Mouse (Mus musculus) lung, embryonic 14.5 days (tissue): ENCODE measurements around the gene Vtn. TPM values are rescaled to one million over a fixed set of nuclear protein-coding genes. Genes with fewer than 3 reads are reported as not detected.
"Not testable (repeated sequence)": the region's sequence is repeated elsewhere in the genome, so short reads cannot be mapped to it uniquely, and the experiment has no call there.

Source experiments
- ATAC-seq: fragments of 200-750 bp; cut with Nextera tagmentation; 2 replicates; pipeline ENCODE4 v1.8.0; 2017; ENCODE audit warnings: mild to moderate bottlenecking, moderate TSS enrichment, moderate library complexity; ENCODE audit not compliant: insufficient read depth
- DNase-seq: peaks from one replicate; pipeline ENCODE4 v3.0.0-alpha.2; 2015
- H3K27ac ChIP-seq: fragments of 300-500 bp; sonication (generic); 2 replicates; pipeline ENCODE4 v1.5.1; 2014; ENCODE audit warnings: low read depth, mild to moderate bottlenecking, moderate library complexity
- H3K27me3 ChIP-seq: fragments of 300-500 bp; sonication (generic); 2 replicates; pipeline ENCODE4 v1.6.1; 2014; ENCODE audit warnings: low read length, control low read depth; ENCODE audit not compliant: insufficient read depth
- H3K36me3 ChIP-seq: fragments of 300-500 bp; sonication (generic); 2 replicates; pipeline ENCODE4 v1.6.1; 2014; ENCODE audit warnings: control low read depth; ENCODE audit not compliant: insufficient read depth
- H3K4me1 ChIP-seq: fragments of 300-500 bp; sonication (generic); 2 replicates; pipeline ENCODE4 v1.6.1; 2014; ENCODE audit warnings: antibody characterized with exemption, control low read depth; ENCODE audit not compliant: insufficient read depth
- H3K4me2 ChIP-seq: fragments of 300-500 bp; sonication (generic); 2 replicates; pipeline ENCODE4 v1.6.1; 2014; ENCODE audit warnings: mild to moderate bottlenecking
- H3K4me3 ChIP-seq: fragments of 300-500 bp; sonication (generic); 2 replicates; pipeline ENCODE4 v1.5.1; 2014; ENCODE audit warnings: low read depth, low read length
- H3K9ac ChIP-seq: fragments of 300-500 bp; sonication (generic); 2 replicates; pipeline ENCODE4 v1.6.1; 2014
- H3K9me3 ChIP-seq: fragments of 300-500 bp; sonication (generic); 2 replicates; pipeline ENCODE4 v1.6.1; 2016; ENCODE audit warnings: low read depth, low read length, control low read depth
- CTCF ChIP-seq: IDR thresholded peaks from 2 replicates; pipeline ENCODE4 v1.5.1; 2016; ENCODE audit warnings: antibody characterized with exemption, low read depth
- WGBS: fragments of 180-500 bp; shearing (Covaris S2); extraction: QIAGEN DNeasy Blood & Tissue Kit; methylation state at CpG from one replicate; pipeline ENCODE4 v1.1.7; 2014; 5-methylcytosine and 5-hydroxymethylcytosine counted together
- polyA plus RNA-seq: library from polyadenylated mRNA; unstranded; fragments of >200 nt; fragmentation: Nextera tagmentation; extraction: Ambion mirVana; gene quantifications from 2 replicates; pipeline ENCODE4 v1.2.1, GENCODE M21; 2014

Vtn gene
- polyA plus RNA-seq, 1 experiment from 2014 or later = 0.50 TPM

DNA sequence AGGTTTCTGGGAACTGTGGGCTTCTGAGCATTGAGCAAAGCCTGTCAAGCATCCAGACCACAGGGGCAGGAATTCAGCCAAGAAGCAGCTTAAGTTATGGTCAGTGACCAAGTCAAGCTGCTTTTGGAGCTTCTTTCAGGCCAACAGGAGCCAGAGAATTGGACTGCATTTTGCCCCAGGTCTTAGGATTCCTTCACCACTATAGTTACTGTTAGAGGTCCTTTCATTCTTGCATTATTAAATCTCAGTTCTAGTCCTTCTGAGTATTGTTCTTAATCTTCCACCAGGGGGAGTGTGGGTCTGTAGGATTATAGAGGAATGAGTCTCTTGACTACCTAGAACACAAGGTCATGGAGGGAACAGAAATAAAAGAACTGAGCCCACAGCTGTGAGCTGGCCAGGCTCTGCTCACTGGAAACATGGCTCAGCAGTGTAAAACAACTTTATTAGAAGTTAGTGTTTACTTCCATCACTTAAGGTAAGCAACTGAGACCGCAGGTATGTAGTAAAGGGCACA is 23.6 kb downstream of the Vtn start:
- ATAC-seq (no peak), DNase-seq (peak; percentile 47)
- H3K36me3 ChIP-seq = peaks cover 99% of the 10 kb centered on the region
- no peaks in the 10 kb centered on the region for H3K4me1 ChIP-seq
- no peak overlapping the region for H3K4me2 ChIP-seq
- H3K27me3 ChIP-seq = no peaks in the 10 kb centered on the region
- H3K9me3 ChIP-seq = no peaks in the 10 kb centered on the region
- H3K9ac ChIP-seq = no peak overlapping the region
- TF ChIP-seq CTCF = peak; percentile 49
- H3K4me3 ChIP-seq = no peak overlapping the region
- no peak overlapping the region for H3K27ac ChIP-seq
- 81% methylated on average over 1 of the region's 1 CpGs for WGBS

DNA sequence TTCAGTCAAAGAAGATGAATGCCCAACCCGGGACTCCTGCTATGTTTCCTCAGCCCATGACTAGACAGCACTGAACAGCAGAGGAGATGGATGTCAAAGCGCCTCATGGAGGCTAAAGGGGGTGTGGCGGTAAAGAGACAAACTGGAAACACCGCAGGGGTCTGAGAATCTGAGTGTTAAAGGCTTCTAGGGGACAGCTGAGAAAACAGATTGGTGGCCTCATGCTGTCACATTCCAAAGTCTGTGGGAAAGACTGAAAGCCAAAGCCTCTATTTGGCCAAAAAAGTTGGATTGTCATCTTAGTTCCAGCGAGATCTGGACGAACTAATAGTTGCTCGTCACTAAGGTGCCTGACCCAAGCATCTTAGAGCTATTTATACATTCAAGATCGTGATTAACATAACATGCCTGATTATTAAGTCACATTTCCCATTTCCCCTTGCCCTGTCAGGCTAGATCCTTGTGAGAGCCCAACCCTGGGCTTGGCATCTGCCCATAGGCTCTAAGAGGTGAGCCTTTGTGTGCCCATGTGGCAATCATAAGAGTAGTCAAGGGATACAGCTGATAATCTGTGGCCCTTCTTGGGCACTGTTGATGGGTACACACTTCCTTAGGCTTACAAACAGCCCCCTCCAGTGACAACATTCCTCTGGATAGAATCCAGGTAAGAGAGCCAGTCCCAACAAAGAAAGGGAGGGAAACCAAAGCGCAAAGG is 24.5 kb downstream of the Vtn start:
- H3K4me2 ChIP-seq = no peak overlapping the region
- WGBS = 72% methylated on average over 9 of the region's 9 CpGs
- no peak overlapping the region for H3K4me3 ChIP-seq
- no peak for TF ChIP-seq CTCF
- H3K27me3 ChIP-seq = no peaks in the 10 kb centered on the region
- ATAC-seq = no peak
- H3K9ac ChIP-seq = no peak overlapping the region
- no peak overlapping the region for H3K27ac ChIP-seq
- no peak for DNase-seq
- H3K9me3 ChIP-seq = no peaks in the 10 kb centered on the region
- H3K36me3 ChIP-seq = peaks cover 99% of the 10 kb centered on the region
- no peaks in the 10 kb centered on the region for H3K4me1 ChIP-seq

DNA sequence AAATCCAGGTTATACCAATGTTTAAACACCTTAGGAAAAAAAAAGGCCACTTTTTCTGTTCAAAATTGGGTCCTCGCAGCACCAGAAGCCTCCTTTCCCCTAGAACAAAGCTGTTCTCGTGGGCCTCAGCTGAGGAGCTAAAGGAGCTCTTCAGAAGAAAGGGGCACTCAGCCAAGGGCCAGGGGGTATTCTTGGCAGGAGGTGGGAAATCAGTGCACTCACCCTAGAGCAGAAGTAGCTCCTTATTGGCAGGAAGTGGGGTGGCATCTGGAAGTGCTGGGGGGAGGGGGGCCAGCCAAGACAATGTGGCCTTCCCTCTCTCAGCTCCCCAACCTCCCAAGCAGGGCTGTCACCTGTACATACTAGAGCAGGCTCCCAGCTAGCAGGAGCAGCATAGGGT is 25.9 kb downstream of the Vtn start:
- no peaks in the 10 kb centered on the region for H3K4me1 ChIP-seq
- no peaks in the 10 kb centered on the region for H3K9me3 ChIP-seq
- no peak overlapping the region for H3K9ac ChIP-seq
- H3K27ac ChIP-seq = no peak overlapping the region
- H3K4me2 ChIP-seq = no peak overlapping the region
- peaks cover 96% of the 10 kb centered on the region for H3K36me3 ChIP-seq
- 76% methylated on average over 2 of the region's 2 CpGs for WGBS
- H3K27me3 ChIP-seq = no peaks in the 10 kb centered on the region
- TF ChIP-seq CTCF = no peak
- H3K4me3 ChIP-seq = no peak overlapping the region
- DNase-seq (no peak), ATAC-seq (no peak; the same call in 1 of the 2 replicates)

DNA sequence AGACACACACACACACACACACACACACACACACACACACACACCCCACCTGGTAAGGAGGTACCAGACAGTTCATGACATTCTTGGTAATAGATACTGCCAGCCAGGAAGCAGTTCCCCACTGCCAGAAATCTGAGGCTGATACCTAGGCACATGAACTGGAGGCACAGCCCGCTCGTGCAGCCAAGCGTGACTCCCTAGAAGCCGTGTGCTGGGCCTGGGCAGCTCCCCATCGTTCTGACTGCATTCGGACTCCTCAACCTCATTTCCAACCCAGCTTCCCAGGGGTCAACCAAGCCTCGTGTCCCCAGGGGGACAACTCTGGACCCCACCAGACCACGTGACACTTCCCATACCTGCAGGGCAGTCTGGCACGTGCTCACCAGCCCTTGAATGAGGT is 29.8 kb downstream of the Vtn start:
- TF ChIP-seq CTCF = no peak
- 89% methylated on average over 9 of the region's 9 CpGs for WGBS

DNA sequence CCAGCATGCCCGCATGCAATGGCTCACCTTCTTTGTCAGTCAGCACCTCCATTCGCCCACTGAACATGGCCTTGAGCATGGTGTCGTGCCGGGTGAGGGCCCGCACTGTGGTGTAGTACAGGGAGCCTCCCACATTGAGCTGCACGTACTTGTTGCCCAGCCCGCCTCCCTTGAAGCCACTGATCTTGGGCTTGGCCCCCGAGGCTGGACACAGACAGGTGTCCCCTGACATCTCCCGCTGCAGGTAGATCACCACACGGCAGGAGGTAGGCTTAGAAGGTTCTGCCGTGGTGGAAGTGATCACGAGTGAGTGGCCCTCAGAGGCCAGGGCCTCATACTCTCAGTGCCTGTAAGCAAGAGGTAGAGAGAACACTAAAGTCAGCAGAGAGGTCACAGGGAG is 31.1 kb downstream of the Vtn start:
- Histone ChIP-seq H3K4me3 (no peak overlapping the region), H3K27me3 (no peaks in the 10 kb centered on the region), H3K4me1 (0 out of 2 replicates have a peak, but pooled peaks cover 5% of the 10 kb centered on the region), H3K27ac (no peak overlapping the region), H3K4me2 (no peak overlapping the region), H3K36me3 (peaks cover 56% of the 10 kb centered on the region), H3K9ac (no peak overlapping the region), H3K9me3 (no peaks in the 10 kb centered on the region)
- 81% methylated on average over 12 of the region's 12 CpGs for WGBS
- no peak for ATAC-seq
- no peak for DNase-seq
- no peak for TF ChIP-seq CTCF

More for the DNA sequence above, 29.8 kb downstream of the Vtn start:
- H3K9ac ChIP-seq = no peak overlapping the region
- no peak overlapping the region for H3K4me3 ChIP-seq
- no peak for DNase-seq
- no peak overlapping the region for H3K4me2 ChIP-seq
- no peak overlapping the region for H3K27ac ChIP-seq
- H3K4me1 ChIP-seq = no peaks in the 10 kb centered on the region
- no peaks in the 10 kb centered on the region for H3K27me3 ChIP-seq
- ATAC-seq = no peak
- no peaks in the 10 kb centered on the region for H3K9me3 ChIP-seq
- H3K36me3 ChIP-seq = peaks cover 69% of the 10 kb centered on the region

DNA sequence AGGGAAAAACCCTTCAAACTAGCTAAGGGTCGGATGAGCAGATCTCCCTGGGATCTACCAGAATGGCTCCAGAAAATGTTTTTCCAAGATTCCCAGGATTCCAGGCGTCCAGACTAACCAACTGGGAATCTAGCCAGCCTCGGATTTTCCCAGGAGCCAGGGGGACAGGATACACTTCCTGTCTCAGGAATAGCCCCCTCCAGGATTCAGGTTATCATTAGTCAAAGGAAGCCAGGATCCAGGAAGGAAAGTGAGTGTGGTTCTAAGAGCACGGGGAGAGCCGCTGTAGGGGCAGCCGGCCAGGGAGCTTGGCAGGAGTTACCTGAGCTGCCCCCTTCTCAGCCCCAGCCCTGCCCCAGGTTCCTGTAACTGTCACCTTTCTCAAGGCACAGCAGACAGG is 32.2 kb downstream of the Vtn start:
- Histone ChIP-seq H3K4me3 (no peak overlapping the region), H3K36me3 (peaks cover 46% of the 10 kb centered on the region), H3K27ac (0 out of 2 replicates have a peak overlapping the region, but pooled peaks have one; percentile 36), H3K9me3 (no peaks in the 10 kb centered on the region), H3K4me2 (peak overlapping the region; percentile 23; the same call in 1 of the 2 replicates), H3K27me3 (no peaks in the 10 kb centered on the region), H3K9ac (no peak overlapping the region; the same call in 1 of the 2 replicates), H3K4me1 (0 out of 2 replicates have a peak, but pooled peaks cover 5% of the 10 kb centered on the region)
- no peak for ATAC-seq
- DNase-seq = peak; percentile 74
- no peak for TF ChIP-seq CTCF
- WGBS = 53% methylated on average over 6 of the region's 6 CpGs

DNA sequence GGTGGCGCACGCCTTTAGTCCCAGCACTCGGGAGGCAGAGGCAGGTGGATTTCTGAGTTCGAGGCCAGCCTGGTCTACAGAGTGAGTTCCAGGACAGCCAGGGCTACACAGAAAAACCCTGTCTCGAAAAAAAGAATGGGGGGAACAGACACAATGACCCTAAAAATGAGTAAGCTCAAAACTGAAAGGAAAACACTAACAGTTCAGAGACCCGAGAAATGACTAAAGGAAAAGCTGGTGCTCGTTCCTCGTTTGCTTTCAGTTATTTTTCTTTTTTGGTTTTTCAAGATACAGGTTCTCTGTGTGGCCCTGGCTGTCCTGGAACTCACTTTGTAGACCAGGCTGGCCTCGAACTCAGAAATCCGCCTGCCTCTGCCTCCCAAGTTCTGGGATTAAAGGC is 32.6 kb downstream of the Vtn start:
- not testable (repeated sequence) for H3K9me3 ChIP-seq, H3K27ac ChIP-seq, H3K27me3 ChIP-seq, H3K4me3 ChIP-seq, H3K9ac ChIP-seq, H3K4me2 ChIP-seq, H3K4me1 ChIP-seq, DNase-seq, ATAC-seq
- H3K36me3 ChIP-seq = peaks cover 41% of the 10 kb centered on the region
- 86% methylated on average over 10 of the region's 10 CpGs for WGBS
